Mouse (Mus musculus): ENCODE measurements around the gene Ikbke. TPM values are rescaled to one million over a fixed set of nuclear protein-coding genes. Genes with fewer than 3 reads are reported as not detected.
A peak's percentile ranks its signal among the peaks of the same experiment; 100 is the strongest.

Gene Ikbke
- polyA plus RNA-seq, 1 experiment from 2014 or later: 0.92 TPM

- H3K27me3 ChIP-seq (replicated peaks): no peaks in the 10 kb centered on the region
- no peaks in the 10 kb centered on the region for H3K4me1 ChIP-seq
- H3K27ac ChIP-seq: no peak overlapping the region
- no peak for ATAC-seq (replicated peaks)
- WGBS: 94% methylated on average over 9 of the region's 9 CpGs
- no peak overlapping the region for H3K4me3 ChIP-seq
- no peak overlapping the region for H3K9ac ChIP-seq
- H3K36me3 ChIP-seq (replicated peaks): peaks cover 11% of the 10 kb centered on the region; the same call in 1 of the 2 replicates
- no peaks in the 10 kb centered on the region for H3K9me3 ChIP-seq
- no peak overlapping the region for H3K4me2 ChIP-seq
Observed at GRCm38 (mm10) chr1:131298171-131298570, 18.8 kb upstream of the Ikbke start.

- H3K36me3 ChIP-seq (replicated peaks): peaks cover 18% of the 10 kb centered on the region; the same call in 1 of the 2 replicates
- H3K9me3 ChIP-seq: no peaks in the 10 kb centered on the region
- no peak overlapping the region for H3K27ac ChIP-seq
- no peak overlapping the region for H3K4me2 ChIP-seq
- 94% methylated on average over 7 of the region's 7 CpGs for WGBS
- no peak overlapping the region for H3K9ac ChIP-seq
- no peaks in the 10 kb centered on the region for H3K27me3 ChIP-seq (replicated peaks)
- no peaks in the 10 kb centered on the region for H3K4me1 ChIP-seq
- H3K4me3 ChIP-seq: no peak overlapping the region
- ATAC-seq (replicated peaks): no peak
Observed at GRCm38 (mm10) chr1:131296726-131297125, 17.3 kb upstream of the Ikbke start.

GRCm38 (mm10) chr1:131295200-131295599 is 15.8 kb upstream of the Ikbke start:
- H3K9ac ChIP-seq: no peak overlapping the region
- no peak overlapping the region for H3K4me3 ChIP-seq
- no peaks in the 10 kb centered on the region for H3K27me3 ChIP-seq (replicated peaks)
- H3K36me3 ChIP-seq (replicated peaks): peaks cover 18% of the 10 kb centered on the region; the same call in 1 of the 2 replicates
- no peaks in the 10 kb centered on the region for H3K9me3 ChIP-seq
- no peak overlapping the region for H3K27ac ChIP-seq
- no peak for ATAC-seq (replicated peaks)
- whole genome bisulfite sequencing: 54% methylated on average over 8 of the region's 8 CpGs
- H3K4me2 ChIP-seq: no peak overlapping the region
- no peaks in the 10 kb centered on the region for H3K4me1 ChIP-seq

GRCm38 (mm10) chr1:131293922-131294250 is 14.5 kb upstream of the Ikbke start:
- Histone ChIP-seq H3K4me1 (no peaks in the 10 kb centered on the region), H3K9ac (no peak overlapping the region), H3K4me3 (no peak overlapping the region), H3K9me3 (no peaks in the 10 kb centered on the region), H3K4me2 (no peak overlapping the region), H3K36me3 (replicated peaks) (peaks cover 16% of the 10 kb centered on the region; the same call in 1 of the 2 replicates), H3K27me3 (replicated peaks) (no peaks in the 10 kb centered on the region), H3K27ac (no peak overlapping the region)
- 91% methylated on average over 2 of the region's 2 CpGs for WGBS
- no peak for ATAC-seq (replicated peaks)

- H3K36me3 ChIP-seq (replicated peaks): peaks cover 17% of the 10 kb centered on the region; the same call in 1 of the 2 replicates
- H3K4me2 ChIP-seq: no peak overlapping the region
- no peak for ATAC-seq (replicated peaks)
- H3K9me3 ChIP-seq: no peaks in the 10 kb centered on the region
- no peaks in the 10 kb centered on the region for H3K4me1 ChIP-seq
- no peak overlapping the region for H3K27ac ChIP-seq
- H3K4me3 ChIP-seq: no peak overlapping the region
- no peak overlapping the region for H3K9ac ChIP-seq
- 89% methylated on average over 4 of the region's 4 CpGs for WGBS
- H3K27me3 ChIP-seq (replicated peaks): no peaks in the 10 kb centered on the region
Observed at GRCm38 (mm10) chr1:131293221-131293921, 14.0 kb upstream of the Ikbke start.

- WGBS: 50% methylated on average over 2 of the region's 2 CpGs
- Histone ChIP-seq H3K36me3 (replicated peaks) (peaks cover 16% of the 10 kb centered on the region; the same call in 1 of the 2 replicates), H3K4me3 (no peak overlapping the region), H3K27me3 (replicated peaks) (no peaks in the 10 kb centered on the region), H3K4me2 (no peak overlapping the region), H3K9me3 (no peaks in the 10 kb centered on the region), H3K9ac (no peak overlapping the region), H3K27ac (no peak overlapping the region), H3K4me1 (no peaks in the 10 kb centered on the region)
- no peak for ATAC-seq (replicated peaks)
Observed at GRCm38 (mm10) chr1:131290648-131291047, 11.2 kb upstream of the Ikbke start.

GRCm38 (mm10) chr1:131288938-131289337 is 9.5 kb upstream of the Ikbke start:
- 0 out of 2 replicates have a peak, but pooled peaks cover 5% of the 10 kb centered on the region for H3K4me1 ChIP-seq
- no peak overlapping the region for H3K27ac ChIP-seq
- H3K4me3 ChIP-seq: no peak overlapping the region
- no peak overlapping the region for H3K9ac ChIP-seq
- H3K9me3 ChIP-seq: no peaks in the 10 kb centered on the region
- H3K4me2 ChIP-seq: no peak overlapping the region
- WGBS: 91% methylated on average over 6 of the region's 6 CpGs
- H3K36me3 ChIP-seq (replicated peaks): peaks cover 16% of the 10 kb centered on the region; the same call in 1 of the 2 replicates
- no peak for ATAC-seq (replicated peaks)
- H3K27me3 ChIP-seq (replicated peaks): no peaks in the 10 kb centered on the region

- Histone ChIP-seq H3K4me2 (no peak overlapping the region), H3K36me3 (replicated peaks) (peaks cover 9% of the 10 kb centered on the region; the same call in 1 of the 2 replicates), H3K4me1 (0 out of 2 replicates have a peak, but pooled peaks cover 6% of the 10 kb centered on the region), H3K27ac (no peak overlapping the region), H3K9ac (no peak overlapping the region), H3K27me3 (replicated peaks) (no peaks in the 10 kb centered on the region), H3K9me3 (no peaks in the 10 kb centered on the region), H3K4me3 (no peak overlapping the region)
- ATAC-seq (replicated peaks): no peak
- WGBS: 79% methylated on average over 2 of the region's 2 CpGs
Observed at GRCm38 (mm10) chr1:131287267-131287666, 7.9 kb upstream of the Ikbke start.

- H3K27ac ChIP-seq: no peak overlapping the region
- no peak overlapping the region for H3K4me2 ChIP-seq
- 0 out of 2 replicates have a peak, but pooled peaks cover 8% of the 10 kb centered on the region for H3K36me3 ChIP-seq (replicated peaks)
- ATAC-seq (replicated peaks): no peak
- H3K9ac ChIP-seq: no peak overlapping the region
- 84% methylated on average over 5 of the region's 5 CpGs for WGBS
- 0 out of 2 replicates have a peak, but pooled peaks cover 6% of the 10 kb centered on the region for H3K4me1 ChIP-seq
- no peaks in the 10 kb centered on the region for H3K9me3 ChIP-seq
- no peak overlapping the region for H3K4me3 ChIP-seq
- H3K27me3 ChIP-seq (replicated peaks): no peaks in the 10 kb centered on the region
Observed at GRCm38 (mm10) chr1:131286803-131287202, 7.4 kb upstream of the Ikbke start.

GRCm38 (mm10) chr1:131284616-131285015 is 5.2 kb upstream of the Ikbke start:
- Histone ChIP-seq H3K27me3 (replicated peaks) (no peaks in the 10 kb centered on the region), H3K36me3 (replicated peaks) (0 out of 2 replicates have a peak, but pooled peaks cover 8% of the 10 kb centered on the region), H3K4me3 (no peak overlapping the region), H3K4me1 (0 out of 2 replicates have a peak, but pooled peaks cover 6% of the 10 kb centered on the region), H3K9me3 (no peaks in the 10 kb centered on the region), H3K27ac (no peak overlapping the region), H3K9ac (no peak overlapping the region), H3K4me2 (no peak overlapping the region)
- 86% methylated on average over 4 of the region's 4 CpGs for WGBS
- no peak for ATAC-seq (replicated peaks)

- no peak overlapping the region for H3K27ac ChIP-seq
- ATAC-seq (replicated peaks): peak; percentile 56
Observed at GRCm38 (mm10) chr1:131284167-131284566, 4.8 kb upstream of the Ikbke start.

GRCm38 (mm10) chr1:131281731-131282130 is 2.3 kb upstream of the Ikbke start:
- H3K36me3 ChIP-seq (replicated peaks): 0 out of 2 replicates have a peak, but pooled peaks cover 2% of the 10 kb centered on the region
- 0 out of 2 replicates have a peak, but pooled peaks cover 6% of the 10 kb centered on the region for H3K4me1 ChIP-seq
- ATAC-seq (replicated peaks): 0 out of 2 replicates have a peak, but pooled peaks have one; percentile 8
- no peak overlapping the region for H3K4me3 ChIP-seq
- H3K9ac ChIP-seq: no peak overlapping the region
- H3K9me3 ChIP-seq: no peaks in the 10 kb centered on the region
- H3K27ac ChIP-seq: no peak overlapping the region
- WGBS: 54% methylated on average over 4 of the region's 4 CpGs
- H3K4me2 ChIP-seq: no peak overlapping the region
- H3K27me3 ChIP-seq (replicated peaks): no peaks in the 10 kb centered on the region

More at GRCm38 (mm10) chr1:131284167-131284566, 4.8 kb upstream of the Ikbke start:
- H3K9me3 ChIP-seq: no peaks in the 10 kb centered on the region
- no peak overlapping the region for H3K9ac ChIP-seq
- no peaks in the 10 kb centered on the region for H3K27me3 ChIP-seq (replicated peaks)
- H3K4me3 ChIP-seq: no peak overlapping the region
- WGBS: 63% methylated on average over 1 of the region's 1 CpGs
- 0 out of 2 replicates have a peak, but pooled peaks cover 8% of the 10 kb centered on the region for H3K36me3 ChIP-seq (replicated peaks)
- H3K4me2 ChIP-seq: no peak overlapping the region
- H3K4me1 ChIP-seq: 0 out of 2 replicates have a peak, but pooled peaks cover 6% of the 10 kb centered on the region

GRCm38 (mm10) chr1:131280280-131280679 is 874 bp upstream of the Ikbke start:
- no peak overlapping the region for H3K4me2 ChIP-seq
- H3K27me3 ChIP-seq (replicated peaks): no peaks in the 10 kb centered on the region
- H3K36me3 ChIP-seq (replicated peaks): no peaks in the 10 kb centered on the region
- no peak overlapping the region for H3K4me3 ChIP-seq
- 0 out of 2 replicates have a peak, but pooled peaks cover 6% of the 10 kb centered on the region for H3K4me1 ChIP-seq
- no peak overlapping the region for H3K27ac ChIP-seq
- WGBS: 67% methylated on average over 3 of the region's 3 CpGs
- no peak for ATAC-seq (replicated peaks)
- H3K9me3 ChIP-seq: no peaks in the 10 kb centered on the region
- no peak overlapping the region for H3K9ac ChIP-seq

Data from midbrain, embryonic 15.5 days (tissue).